Mouse (Mus musculus) c-Kit-positive CD71-negative TER-119-negative erythroid progenitor cells, embryonic 14.5 days (primary cell): Measurements from ENCODE around the gene Pdzd8.

Source experiments
- DNase-seq: peaks from one replicate; pipeline ENCODE4 v3.0.0-alpha.2; 2013; ENCODE audit warnings: low read depth

Pdzd8 gene

GRCm38 (mm10) chr19:59273190-59273589, 72.4 kb downstream of the Pdzd8 start:
- DNase-seq = no peak

GRCm38 (mm10) chr19:59267417-59267963, 78.1 kb downstream of the Pdzd8 start:
- DNase-seq = no peak

DNA sequence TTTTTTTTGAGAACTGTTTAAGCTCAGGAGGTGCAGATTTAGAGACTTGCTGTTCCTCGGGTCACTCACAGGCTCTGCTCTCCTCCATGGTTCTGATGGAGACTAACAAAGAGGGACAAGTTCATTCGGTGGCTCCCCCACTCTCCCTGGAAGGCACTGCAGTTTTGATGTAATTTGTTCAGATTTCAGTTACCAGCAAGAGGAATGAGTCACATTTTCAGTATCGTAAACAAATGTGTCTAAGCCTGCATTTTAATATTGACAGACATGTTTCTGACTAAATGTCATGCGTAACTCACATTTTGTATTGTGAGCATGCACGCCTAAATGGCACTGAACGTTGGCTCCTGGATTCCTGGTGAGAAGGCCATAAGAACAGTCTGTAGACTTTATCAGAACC, 79.7 kb downstream of the Pdzd8 start:
- DNase-seq = no peak

GRCm38 (mm10) chr19:59264838-59265532, 80.6 kb downstream of the Pdzd8 start:
- no peak for DNase-seq

GRCm38 (mm10) chr19:59263171-59263570, 82.4 kb downstream of the Pdzd8 start:
- DNase-seq = no peak

GRCm38 (mm10) chr19:59261604-59262003, 84.0 kb downstream of the Pdzd8 start:
- DNase-seq = no peak

- no peak for DNase-seq
Measured at GRCm38 (mm10) chr19:59260718-59261442, 84.7 kb downstream of the Pdzd8 start, which contains the start of gene Slc18a2. Slc18a2 (plus strand) TSS chr19:59260896.

DNA sequence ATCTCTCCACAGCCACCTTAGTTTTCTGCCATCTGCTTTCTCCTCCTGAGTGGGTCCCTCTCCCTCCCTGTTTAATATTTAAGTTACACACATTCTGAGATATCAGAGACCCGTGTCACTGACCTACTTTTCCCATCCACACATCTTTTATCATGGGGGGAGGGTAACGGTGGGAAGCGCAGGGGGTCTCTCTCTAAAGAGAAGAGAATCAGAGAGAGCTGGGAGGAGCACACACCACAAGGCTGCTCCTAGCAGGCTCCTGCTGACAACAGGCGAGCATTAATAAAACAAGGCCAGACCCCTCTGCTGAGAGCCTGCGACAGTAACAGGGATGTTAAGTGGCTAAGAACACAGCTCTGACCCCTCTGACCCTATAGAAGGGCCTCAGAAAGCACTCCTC, 85.9 kb downstream of the Pdzd8 start:
- no peak for DNase-seq

DNA sequence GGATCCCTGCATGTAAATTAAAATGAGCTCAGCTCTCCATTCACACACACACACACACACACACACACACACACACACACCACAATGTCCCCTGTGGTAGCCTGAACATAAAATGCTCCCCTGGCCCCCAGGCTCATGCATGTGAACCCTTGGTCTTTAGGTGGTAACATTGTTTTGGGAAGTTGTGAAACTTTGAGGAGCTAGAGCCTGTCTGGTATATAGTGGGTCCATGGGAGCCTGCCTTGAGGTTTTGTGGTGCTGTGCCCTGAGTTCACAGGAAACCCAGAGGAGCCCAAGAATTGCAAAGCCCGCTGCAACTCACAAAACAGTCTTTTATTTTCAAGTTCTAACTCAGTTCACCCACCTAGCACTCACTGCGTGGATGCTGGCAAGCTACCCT, 92.9 kb downstream of the Pdzd8 start:
- no peak for DNase-seq

DNA sequence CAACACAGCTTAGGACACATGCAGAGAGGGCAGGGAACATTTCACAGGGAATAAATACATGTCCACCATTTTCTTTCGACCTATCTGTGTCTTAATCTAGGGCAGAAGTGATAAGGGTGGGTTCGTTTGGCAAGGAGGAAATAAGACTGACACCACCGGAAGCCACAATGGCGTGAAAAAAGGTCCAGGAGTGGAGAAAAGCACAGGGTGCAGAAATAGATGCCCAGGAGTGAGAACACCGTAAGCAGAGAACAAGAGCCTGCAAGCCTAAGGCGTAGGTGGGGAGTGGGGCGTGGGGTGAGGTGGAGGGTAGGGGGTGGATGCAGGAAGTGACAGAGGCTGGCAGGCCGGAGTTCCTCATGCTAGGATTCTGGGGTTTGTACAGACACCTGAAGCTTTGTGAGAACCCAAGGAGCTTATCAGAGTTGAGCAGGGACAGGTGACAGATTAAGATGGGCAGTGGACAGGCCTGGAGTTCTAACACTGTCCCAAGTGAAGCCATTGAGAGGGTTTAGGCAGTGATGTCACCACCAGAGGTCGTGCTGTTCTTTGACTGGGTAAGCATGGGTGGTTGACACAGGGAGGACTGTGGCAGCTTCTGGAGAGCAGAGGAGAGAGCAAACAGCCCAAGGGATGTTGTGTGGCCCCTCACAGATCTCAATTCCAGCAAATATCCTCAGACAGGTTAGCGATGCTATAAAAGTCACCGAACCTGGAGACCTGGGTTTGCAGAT, 96.9 kb downstream of the Pdzd8 start:
- no peak for DNase-seq

- no peak for DNase-seq
Measured at GRCm38 (mm10) chr19:59248144-59248543, 97.4 kb downstream of the Pdzd8 start.
